Mouse (Mus musculus): Measurements from ENCODE around the gene Sdr39u1. TPM values are rescaled to one million over a fixed set of nuclear protein-coding genes. Genes with fewer than 3 reads are reported as not detected.

Sdr39u1 gene
- total and polyA plus RNA-seq, 2 experiments from 2014 or later: 96.2 to 131 TPM

GRCm38 (mm10) chr14:55878316-55878940 is 21.7 kb downstream of the Sdr39u1 start:
- ATAC-seq (no peak), DNase-seq (no peak)
- no peak; the same call in 1 of the 2 replicates for TF ChIP-seq CTCF (IDR thresholded peaks at IDR 0.05; ENCODE audit: low read depth)
- Histone ChIP-seq H3K27me3 (ENCODE audit: insufficient read depth, low read length) (no peaks in the 10 kb centered on the region), H3K4me2 (ENCODE audit: low read depth) (no peak overlapping the region), H3K4me3 (ENCODE audit: low read depth, low read length) (no peak overlapping the region), H3K36me3 (ENCODE audit: insufficient read depth) (no peaks in the 10 kb centered on the region), H3K4me1 (ENCODE audit: insufficient read depth) (no peaks in the 10 kb centered on the region), H3K9ac (no peak overlapping the region), H3K9me3 (ENCODE audit: low read length) (no peaks in the 10 kb centered on the region), H3K27ac (ENCODE audit: low read depth, low read length) (no peak overlapping the region)
- 33% methylated on average over 7 of the region's 7 CpGs for WGBS

DNA sequence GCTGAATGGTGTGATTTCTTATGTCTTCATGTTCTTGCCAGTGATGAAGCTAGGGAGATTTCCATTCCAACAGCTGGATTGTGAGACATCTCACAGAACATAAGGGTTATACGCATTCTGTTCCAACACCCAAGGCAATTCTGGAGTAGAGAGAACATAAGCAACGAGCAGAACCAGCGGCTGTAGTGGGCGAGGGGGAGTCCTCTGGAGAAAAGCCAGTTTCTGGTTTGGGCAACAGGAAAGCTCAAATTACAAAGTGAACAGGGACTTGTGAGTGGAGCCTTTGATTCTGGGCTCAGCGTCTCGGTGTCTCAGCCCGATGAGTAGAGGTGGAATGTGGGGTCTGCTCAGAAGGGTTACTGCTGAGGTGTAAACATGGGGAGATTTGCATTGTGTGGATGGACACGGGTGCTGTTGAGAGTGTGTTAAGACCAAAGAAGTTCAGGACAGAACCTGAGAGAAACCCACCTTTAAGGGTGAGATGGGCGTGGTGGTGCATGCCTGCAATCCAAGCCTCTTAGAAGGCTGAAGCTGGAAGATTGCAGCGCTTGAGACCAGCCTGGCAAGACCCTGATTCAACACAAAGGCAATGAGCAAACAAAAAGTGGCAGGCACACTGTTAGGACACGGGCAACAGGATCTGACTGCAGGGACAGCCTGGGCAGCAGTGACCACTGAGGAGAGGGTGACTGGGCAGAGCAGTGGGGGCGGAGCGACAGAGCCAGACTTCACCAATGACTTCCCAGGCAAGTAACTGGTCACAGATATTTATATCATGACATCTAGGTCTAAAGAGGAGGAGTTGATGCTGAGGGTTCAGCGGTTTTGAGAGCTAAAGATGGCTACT is 22.4 kb downstream of the Sdr39u1 start:
- Histone ChIP-seq H3K4me2 (ENCODE audit: low read depth) (no peak overlapping the region), H3K27ac (ENCODE audit: low read depth, low read length) (no peak overlapping the region), H3K9ac (no peak overlapping the region), H3K4me3 (ENCODE audit: low read depth, low read length) (no peak overlapping the region), H3K27me3 (ENCODE audit: insufficient read depth, low read length) (no peaks in the 10 kb centered on the region), H3K9me3 (ENCODE audit: low read length) (no peaks in the 10 kb centered on the region), H3K36me3 (ENCODE audit: insufficient read depth) (peaks cover 3% of the 10 kb centered on the region; the same call in 1 of the 2 replicates), H3K4me1 (ENCODE audit: insufficient read depth) (no peaks in the 10 kb centered on the region)
- WGBS: 28% methylated on average over 14 of the region's 14 CpGs
- ATAC-seq: no peak
- TF ChIP-seq CTCF (IDR thresholded peaks at IDR 0.05; ENCODE audit: low read depth): no peak
- no peak for DNase-seq

DNA sequence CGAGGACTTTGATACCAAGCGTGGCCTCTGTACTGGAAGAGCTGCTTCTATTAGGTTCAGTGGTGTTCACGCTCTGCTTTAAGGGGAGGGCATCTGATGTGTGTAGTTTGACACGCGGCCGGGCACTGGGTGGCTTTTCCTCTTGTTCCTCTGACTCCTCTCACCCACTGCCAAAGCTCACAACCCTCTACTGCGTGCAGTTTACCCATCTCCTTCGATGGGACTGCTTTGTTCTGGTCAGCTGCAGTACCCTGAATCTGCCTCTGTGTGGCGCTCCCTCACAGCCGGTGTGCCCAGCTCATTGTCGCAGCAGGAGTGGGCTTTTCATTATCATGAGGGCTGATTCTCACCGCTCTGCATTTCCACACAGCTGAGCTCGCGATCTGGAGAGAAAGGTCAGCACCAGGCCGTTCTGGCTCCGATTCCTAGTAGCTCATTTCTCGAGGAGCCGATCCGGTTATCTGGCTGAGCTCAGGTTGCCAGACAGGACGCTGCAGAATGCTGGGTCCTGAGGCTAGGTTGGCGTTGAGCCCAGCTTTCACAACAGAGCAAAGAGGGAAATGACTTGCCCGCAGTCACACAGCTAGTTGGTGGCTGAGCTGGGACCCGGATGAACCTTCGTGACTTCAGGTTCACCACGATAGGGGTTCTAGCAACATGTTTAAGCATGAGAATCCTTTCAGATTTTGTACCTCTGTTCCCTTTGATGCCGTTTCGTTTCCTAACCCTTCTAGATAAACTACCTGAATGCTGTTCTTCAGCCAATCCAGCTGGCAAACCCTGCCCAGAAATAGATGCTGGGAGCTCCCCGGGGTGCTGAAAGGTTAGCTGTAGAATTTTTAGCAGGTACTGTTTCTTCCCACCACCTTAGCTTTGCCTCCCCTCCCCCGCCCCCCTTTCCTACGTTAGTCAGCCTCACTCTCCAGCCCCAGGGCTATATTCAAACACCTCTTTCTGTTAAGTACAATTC is 26.1 kb downstream of the Sdr39u1 start:
- no peaks in the 10 kb centered on the region for H3K27me3 ChIP-seq (ENCODE audit: insufficient read depth, low read length)
- H3K4me1 ChIP-seq (ENCODE audit: insufficient read depth): no peaks in the 10 kb centered on the region
- H3K36me3 ChIP-seq (ENCODE audit: insufficient read depth): peaks cover 37% of the 10 kb centered on the region
- peak overlapping the region; percentile 29 for H3K4me2 ChIP-seq (ENCODE audit: low read depth)
- H3K27ac ChIP-seq (ENCODE audit: low read depth, low read length): no peak overlapping the region
- no peaks in the 10 kb centered on the region for H3K9me3 ChIP-seq (ENCODE audit: low read length)
- no peak overlapping the region for H3K4me3 ChIP-seq (ENCODE audit: low read depth, low read length)
- H3K9ac ChIP-seq: peak overlapping the region; percentile 25; the same call in 1 of the 2 replicates
- TF ChIP-seq CTCF (IDR thresholded peaks at IDR 0.05; ENCODE audit: low read depth): peak; percentile 92
- DNase-seq: peak; percentile 82
- WGBS: 16% methylated on average over 30 of the region's 30 CpGs
- peak; percentile 73 for ATAC-seq

- H3K36me3 ChIP-seq (ENCODE audit: insufficient read depth): peaks cover 44% of the 10 kb centered on the region
- H3K4me1 ChIP-seq (ENCODE audit: insufficient read depth): no peaks in the 10 kb centered on the region
- ATAC-seq: no peak
- H3K9me3 ChIP-seq (ENCODE audit: low read length): no peaks in the 10 kb centered on the region
- H3K27me3 ChIP-seq (ENCODE audit: insufficient read depth, low read length): no peaks in the 10 kb centered on the region
- no peak overlapping the region for H3K4me3 ChIP-seq (ENCODE audit: low read depth, low read length)
- TF ChIP-seq CTCF (IDR thresholded peaks at IDR 0.05; ENCODE audit: low read depth): no peak
- no peak overlapping the region for H3K4me2 ChIP-seq (ENCODE audit: low read depth)
- 86% methylated on average over 8 of the region's 8 CpGs for WGBS
- H3K9ac ChIP-seq: no peak overlapping the region
- no peak for DNase-seq
- H3K27ac ChIP-seq (ENCODE audit: low read depth, low read length): no peak overlapping the region
Measured at GRCm38 (mm10) chr14:55873242-55873713, 26.8 kb downstream of the Sdr39u1 start.

GRCm38 (mm10) chr14:55872551-55872950 is 27.5 kb downstream of the Sdr39u1 start:
- Histone ChIP-seq H3K9ac (no peak overlapping the region), H3K4me2 (ENCODE audit: low read depth) (no peak overlapping the region), H3K27ac (ENCODE audit: low read depth, low read length) (no peak overlapping the region), H3K9me3 (ENCODE audit: low read length) (no peaks in the 10 kb centered on the region), H3K27me3 (ENCODE audit: insufficient read depth, low read length) (no peaks in the 10 kb centered on the region), H3K4me3 (ENCODE audit: low read depth, low read length) (no peak overlapping the region), H3K36me3 (ENCODE audit: insufficient read depth) (peaks cover 51% of the 10 kb centered on the region), H3K4me1 (ENCODE audit: insufficient read depth) (no peaks in the 10 kb centered on the region)
- 91% methylated on average over 17 of the region's 17 CpGs for WGBS
- DNase-seq (no peak), ATAC-seq (no peak)
- TF ChIP-seq CTCF (IDR thresholded peaks at IDR 0.05; ENCODE audit: low read depth): no peak

GRCm38 (mm10) chr14:55872039-55872438 is 28.1 kb downstream of the Sdr39u1 start:
- 91% methylated on average over 12 of the region's 12 CpGs for WGBS
- Histone ChIP-seq H3K4me1 (ENCODE audit: insufficient read depth) (no peaks in the 10 kb centered on the region), H3K27ac (ENCODE audit: low read depth, low read length) (no peak overlapping the region), H3K36me3 (ENCODE audit: insufficient read depth) (peaks cover 51% of the 10 kb centered on the region), H3K27me3 (ENCODE audit: insufficient read depth, low read length) (no peaks in the 10 kb centered on the region), H3K9me3 (ENCODE audit: low read length) (no peaks in the 10 kb centered on the region), H3K4me2 (ENCODE audit: low read depth) (no peak overlapping the region), H3K4me3 (ENCODE audit: low read depth, low read length) (no peak overlapping the region), H3K9ac (no peak overlapping the region)
- DNase-seq: no peak
- ATAC-seq: no peak
- no peak for TF ChIP-seq CTCF (IDR thresholded peaks at IDR 0.05; ENCODE audit: low read depth)
